Mouse (Mus musculus) MEL (cell line): ENCODE measurements around the gene Zfp568.

Source experiments
- BHLHE40 ChIP-seq: IDR thresholded peaks from 2 replicates; pipeline ENCODE4 v1.6.1; 2012; ENCODE audit warnings: low read depth, mild to moderate bottlenecking, inconsistent platforms, low read length, improper control_type of control experiment, borderline replicate concordance
- CTCF ChIP-seq, 3 experiments: IDR thresholded peaks in 2 of 3; conservative IDR thresholded peaks in 1 of 3; 2 replicates each; pipeline ENCODE4 v1.5.1; 2011 to 2012; ENCODE audit warnings: low read length in 3 of 3, low read depth in 2 of 3, mild to moderate bottlenecking in 2 of 3, improper control_type of control experiment in 1 of 3, inconsistent platforms in 1 of 3, mixed read lengths in 1 of 3, moderate library complexity in 1 of 3; ENCODE audit not compliant: control insufficient read depth in 1 of 3, insufficient read depth in 1 of 3, poor library complexity in 1 of 3, severe bottlenecking in 1 of 3
- E2F4 ChIP-seq: IDR thresholded peaks from 2 replicates; pipeline ENCODE4 v1.6.1; 2011; ENCODE audit warnings: low read depth, low read length, improper control_type of control experiment, borderline replicate concordance
- EP300 ChIP-seq, 2 experiments: IDR thresholded peaks; 2 replicates each; pipeline ENCODE4 v1.6.1; 2011; ENCODE audit warnings: improper control_type of control experiment in 2 of 2, low read length in 2 of 2, low read depth in 1 of 2, mild to moderate bottlenecking in 1 of 2
- MXI1 ChIP-seq: IDR thresholded peaks from 2 replicates; pipeline ENCODE4 v1.6.1; 2011; ENCODE audit warnings: mild to moderate bottlenecking, low read depth, low read length, improper control_type of control experiment
- MYC ChIP-seq: IDR thresholded peaks from 2 replicates; pipeline ENCODE4 v1.6.1; 2011; ENCODE audit warnings: low read depth, mild to moderate bottlenecking, low read length, improper control_type of control experiment, moderate library complexity
- NELFE ChIP-seq: IDR thresholded peaks from 2 replicates; pipeline ENCODE4 v1.6.1; 2011; ENCODE audit warnings: low read depth, low read length, improper control_type of control experiment
- POLR2A ChIP-seq, 2 experiments: IDR thresholded peaks; 2 replicates each; pipeline ENCODE4 v1.6.1; 2011 to 2012; ENCODE audit warnings: low read length in 2 of 2, mild to moderate bottlenecking in 2 of 2, control low read depth in 1 of 2, improper control_type of control experiment in 1 of 2, low read depth in 1 of 2, moderate library complexity in 1 of 2; ENCODE audit not compliant: control insufficient read depth in 1 of 2, insufficient read depth in 1 of 2, poor library complexity in 1 of 2
- POLR2AphosphoS2 ChIP-seq: IDR thresholded peaks from 2 replicates; pipeline ENCODE4 v1.6.1; 2011; ENCODE audit warnings: low read length, improper control_type of control experiment
- TBP ChIP-seq: IDR thresholded peaks from 2 replicates; pipeline ENCODE4 v1.8.0; 2011; ENCODE audit warnings: low read depth, low read length, improper control_type of control experiment
- UBTF ChIP-seq: IDR thresholded peaks from 2 replicates; pipeline ENCODE4 v1.6.1; 2012; ENCODE audit warnings: low read depth, mild to moderate bottlenecking, inconsistent platforms, low read length, improper control_type of control experiment, moderate library complexity, borderline replicate concordance; ENCODE audit not compliant: insufficient read depth
- USF2 ChIP-seq, 2 experiments: IDR thresholded peaks; 2 replicates each; pipeline ENCODE4 v1.6.1; 2011 to 2012; ENCODE audit warnings: improper control_type of control experiment in 2 of 2, low read length in 2 of 2, borderline replicate concordance in 1 of 2, inconsistent platforms in 1 of 2, low read depth in 1 of 2, mild to moderate bottlenecking in 1 of 2; ENCODE audit not compliant: insufficient read depth in 1 of 2

DNA sequence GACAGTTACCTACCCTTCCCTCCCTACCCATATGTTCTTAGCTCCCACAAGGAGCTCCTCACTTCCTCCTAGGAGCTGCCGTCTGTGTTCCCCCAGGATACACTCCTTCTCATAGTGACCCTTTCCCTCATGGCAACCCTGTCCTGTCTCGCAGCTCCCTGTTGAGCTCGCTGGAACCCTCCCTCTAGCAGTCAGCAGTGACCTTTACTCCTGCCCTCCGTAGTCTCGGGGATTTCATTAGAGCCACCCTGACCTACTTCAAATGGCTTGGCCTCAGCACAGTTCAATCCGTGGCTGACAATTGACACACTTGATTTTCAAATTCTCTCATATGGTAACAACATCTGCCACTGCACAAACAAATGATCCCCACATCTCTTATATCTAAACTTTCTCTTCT, 46.9 kb downstream of the Zfp568 start:
- TF ChIP-seq EP300 (IDR thresholded peaks at IDR 0.05; ENCODE audit: low read depth in 1 of 2, low read length in 2 of 2) (no peak), BHLHE40 (no peak), CTCF (IDR thresholded peaks at IDR 0.05 in 2 of 3, conservative IDR thresholded peaks at IDR 0.05 in 1 of 3; ENCODE audit: control insufficient read depth in 1 of 3, insufficient read depth in 1 of 3, low read depth in 2 of 3, low read length in 3 of 3, poor library complexity in 1 of 3, severe bottlenecking in 1 of 3) (no peak), POLR2AphosphoS2 (no peak), UBTF (no peak), MYC (no peak), POLR2A (IDR thresholded peaks at IDR 0.05; ENCODE audit: control insufficient read depth in 1 of 2, insufficient read depth in 1 of 2, low read depth in 1 of 2, low read length in 2 of 2, poor library complexity in 1 of 2) (no peak), TBP (no peak), E2F4 (no peak), USF2 (IDR thresholded peaks at IDR 0.05; ENCODE audit: borderline replicate concordance in 1 of 2, insufficient read depth in 1 of 2, low read depth in 1 of 2, low read length in 2 of 2) (no peak), MXI1 (no peak), NELFE (no peak)
